In the genomic region with DNA sequence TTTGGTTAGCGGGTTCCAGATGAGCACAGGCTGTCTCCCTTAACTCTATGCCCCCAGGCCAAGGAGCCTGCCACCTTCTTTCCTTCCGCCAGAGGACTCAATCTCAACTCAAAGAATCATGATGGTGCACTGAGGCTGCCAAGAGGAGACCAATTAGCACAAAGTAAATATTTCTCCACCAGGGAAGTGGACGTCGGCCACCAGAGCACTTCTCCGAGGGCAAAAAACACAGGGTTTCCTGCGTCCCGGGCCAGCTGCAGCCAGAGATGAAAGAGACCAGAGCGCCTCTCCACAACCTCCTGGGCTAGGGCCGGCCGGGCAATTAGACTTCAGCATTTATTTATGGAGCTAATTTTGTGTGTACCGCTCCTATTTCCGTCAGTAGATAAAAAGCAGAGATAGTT, we compare ENCODE assay signal across 12 mouse cellular contexts. TPM values are rescaled to one million over a fixed set of nuclear protein-coding genes. Genes with fewer than 3 reads are reported as not detected.
DNase-seq lines count a peak whose midpoint lies in the region; ATAC-seq and TF ChIP-seq lines count a peak whose summit lies in the region.
"Had no signal": no experiment of that assay in that cellular context is flagged by ENCODE, and none has a peak within 500 bp of the region (broad histone marks: within the 10 kb centered on the region; RNA-seq: fewer than 3 reads in every experiment).

No protein-coding gene starts in this region.

- TF ChIP-seq EP300 in heart, adult 2 months (IDR thresholded peaks at IDR 0.05; ENCODE audit: insufficient read depth, low read depth, low read length), result no peak
- no peak for TF ChIP-seq EP300 in liver, postnatal 0 days (IDR thresholded peaks at IDR 0.05; ENCODE audit: low read depth)
- no peak for TF ChIP-seq EP300 in stomach, postnatal 0 days (optimal IDR thresholded peaks at IDR 0.05)

- H3K4me2 ChIP-seq in heart, embryonic 11.5 days, result peak overlapping the region; percentile 58
- H3K4me2 ChIP-seq in midbrain, embryonic 16.5 days (ENCODE audit: low read length), result peak overlapping the region; percentile 4; the same call in 1 of the 2 replicates
- H3K4me2 ChIP-seq in midbrain, embryonic 15.5 days, result no peak overlapping the region
- H3K4me2 ChIP-seq in liver, postnatal 0 days (ENCODE audit: low read depth, low read length), result peak overlapping the region; percentile 39
- H3K4me2 ChIP-seq in stomach, postnatal 0 days (replicated peaks; ENCODE audit: low read depth), result no peak overlapping the region

- H3K27me3 ChIP-seq in heart, embryonic 11.5 days (ENCODE audit: control insufficient read depth, insufficient read depth, low read length), result no peaks in the 10 kb centered on the region
- no peaks in the 10 kb centered on the region for H3K27me3 ChIP-seq in heart, adult 2 months (ENCODE audit: control insufficient read depth, insufficient read depth, low read length)
- no peaks in the 10 kb centered on the region for H3K27me3 ChIP-seq in midbrain, embryonic 16.5 days (ENCODE audit: control insufficient read depth, insufficient read depth, low read depth, low read length)
- H3K27me3 ChIP-seq in midbrain, embryonic 15.5 days (replicated peaks), result no peaks in the 10 kb centered on the region
- H3K27me3 ChIP-seq in liver, postnatal 0 days (ENCODE audit: insufficient read depth, low read length), result no peaks in the 10 kb centered on the region
- H3K27me3 ChIP-seq in stomach, postnatal 0 days (ENCODE audit: control insufficient read depth, insufficient read depth, low read length), result no peaks in the 10 kb centered on the region

- no peak overlapping the region for H3K27ac ChIP-seq in heart, embryonic 11.5 days (ENCODE audit: low read depth, low read length)
- H3K27ac ChIP-seq in heart, adult 2 months, result no peak overlapping the region
- no peak overlapping the region for H3K27ac ChIP-seq in midbrain, embryonic 16.5 days (ENCODE audit: low read length)
- no peak overlapping the region for H3K27ac ChIP-seq in midbrain, embryonic 15.5 days
- no peak overlapping the region for H3K27ac ChIP-seq in liver, postnatal 0 days (ENCODE audit: low read depth)
- no peak overlapping the region for H3K27ac ChIP-seq in stomach, postnatal 0 days (replicated peaks)
- H3K27ac ChIP-seq: liver, embryonic 15.5 days had no signal

- DNase-seq in heart, adult 2 months, result no peak
- DNase-seq in liver, postnatal 0 days, result no peak
- no peak for DNase-seq in stomach, postnatal 0 days (ENCODE audit: low spot score)
- DNase-seq in testis, postnatal 14 days (ENCODE audit: low spot score), result no peak
- no peak for DNase-seq in B cell, adult 2 months
- DNase-seq: forebrain, postnatal 0 days; kidney, adult 2 months had no signal

- peaks cover 7% of the 10 kb centered on the region; the same call in 1 of the 2 replicates for H3K4me1 ChIP-seq in heart, embryonic 11.5 days (ENCODE audit: control insufficient read depth, insufficient read depth, low read length)
- H3K4me1 ChIP-seq in heart, adult 2 months (ENCODE audit: control insufficient read depth, insufficient read depth, low read length), result no peaks in the 10 kb centered on the region
- no peaks in the 10 kb centered on the region; the same call in 1 of the 2 replicates for H3K4me1 ChIP-seq in midbrain, embryonic 16.5 days (ENCODE audit: control insufficient read depth, insufficient read depth, low read length)
- H3K4me1 ChIP-seq in midbrain, embryonic 15.5 days, result peaks cover 8% of the 10 kb centered on the region
- peaks cover 4% of the 10 kb centered on the region; the same call in 1 of the 2 replicates for H3K4me1 ChIP-seq in liver, postnatal 0 days (ENCODE audit: insufficient read depth)
- H3K4me1 ChIP-seq in stomach, postnatal 0 days (replicated peaks; ENCODE audit: control insufficient read depth, insufficient read depth), result no peaks in the 10 kb centered on the region
- H3K4me1 ChIP-seq: liver, embryonic 15.5 days had no signal

- H3K36me3 ChIP-seq in heart, embryonic 11.5 days (ENCODE audit: control insufficient read depth, insufficient read depth, low read length), result no peaks in the 10 kb centered on the region
- H3K36me3 ChIP-seq in heart, adult 2 months (ENCODE audit: control insufficient read depth, insufficient read depth, low read length), result no peaks in the 10 kb centered on the region
- H3K36me3 ChIP-seq in midbrain, embryonic 16.5 days (ENCODE audit: control insufficient read depth, insufficient read depth, low read length), result no peaks in the 10 kb centered on the region
- H3K36me3 ChIP-seq in midbrain, embryonic 15.5 days (replicated peaks), result no peaks in the 10 kb centered on the region
- no peaks in the 10 kb centered on the region for H3K36me3 ChIP-seq in liver, postnatal 0 days (replicated peaks; ENCODE audit: insufficient read depth, low read length)
- no peaks in the 10 kb centered on the region for H3K36me3 ChIP-seq in stomach, postnatal 0 days (ENCODE audit: control insufficient read depth, insufficient read depth, low read length)
- H3K36me3 ChIP-seq: liver, embryonic 15.5 days had no signal

- no peak for TF ChIP-seq CTCF in heart, adult 2 months (IDR thresholded peaks at IDR 0.05)
- no peak for TF ChIP-seq CTCF in liver, postnatal 0 days (IDR thresholded peaks at IDR 0.05; ENCODE audit: low read depth)
- TF ChIP-seq CTCF in stomach, postnatal 0 days (IDR thresholded peaks at IDR 0.05; ENCODE audit: low read depth), result peak; percentile 31

- no peaks in the 10 kb centered on the region for H3K9me3 ChIP-seq in heart, embryonic 11.5 days (replicated peaks; ENCODE audit: control insufficient read depth, low read length)
- H3K9me3 ChIP-seq in midbrain, embryonic 16.5 days (replicated peaks; ENCODE audit: control insufficient read depth, low read length, poor library complexity, severe bottlenecking), result no peaks in the 10 kb centered on the region
- no peaks in the 10 kb centered on the region for H3K9me3 ChIP-seq in midbrain, embryonic 15.5 days
- no peaks in the 10 kb centered on the region for H3K9me3 ChIP-seq in liver, postnatal 0 days (ENCODE audit: low read length)
- H3K9me3 ChIP-seq in stomach, postnatal 0 days (ENCODE audit: control insufficient read depth, low read length), result no peaks in the 10 kb centered on the region
- H3K9me3 ChIP-seq: liver, embryonic 15.5 days had no signal

- ATAC-seq in heart, embryonic 11.5 days (replicated peaks; ENCODE audit: insufficient number of reproducible peaks, low FRiP score, low TSS enrichment), result no peak
- no peak for ATAC-seq in midbrain, embryonic 16.5 days
- no peak for ATAC-seq in midbrain, embryonic 15.5 days (replicated peaks)
- ATAC-seq in liver, postnatal 0 days, result no peak
- ATAC-seq in stomach, postnatal 0 days (ENCODE audit: low FRiP score, low TSS enrichment), result no peak
- ATAC-seq: forebrain, postnatal 0 days had no signal

- 0 out of 2 replicates have a peak overlapping the region, but pooled peaks have one; percentile 15 for H3K4me3 ChIP-seq in heart, embryonic 11.5 days (ENCODE audit: low read depth, low read length)
- no peak overlapping the region for H3K4me3 ChIP-seq in heart, adult 2 months
- H3K4me3 ChIP-seq in midbrain, embryonic 16.5 days (ENCODE audit: low read depth, low read length), result no peak overlapping the region
- no peak overlapping the region for H3K4me3 ChIP-seq in midbrain, embryonic 15.5 days
- H3K4me3 ChIP-seq in liver, postnatal 0 days (ENCODE audit: low read depth, low read length), result no peak overlapping the region
- H3K4me3 ChIP-seq in stomach, postnatal 0 days (ENCODE audit: low read depth, low read length), result no peak overlapping the region
- H3K4me3 ChIP-seq: liver, embryonic 15.5 days had no signal

- TF ChIP-seq POLR2A in heart, adult 2 months (IDR thresholded peaks at IDR 0.05; ENCODE audit: insufficient read depth, low read depth, low read length), result no peak

- no peaks in the 10 kb centered on the region for H3K79me2 ChIP-seq in heart, adult 2 months (replicated peaks; ENCODE audit: control insufficient read depth, insufficient read depth, low read length)

- 10% methylated on average over 12 of the region's 12 CpGs for WGBS in heart, embryonic 11.5 days (ENCODE audit: insufficient replicate concordance)
- WGBS in heart, adult 2 months, result 13% methylated on average over 12 of the region's 12 CpGs
- WGBS in midbrain, embryonic 16.5 days, result 30% methylated on average over 12 of the region's 12 CpGs
- 47% methylated on average over 12 of the region's 12 CpGs for WGBS in midbrain, embryonic 15.5 days
- WGBS in liver, postnatal 0 days (ENCODE audit: insufficient replicate concordance), result 9% methylated on average over 12 of the region's 12 CpGs
- WGBS in stomach, postnatal 0 days, result 15% methylated on average over 12 of the region's 12 CpGs

- H3K9ac ChIP-seq in heart, embryonic 11.5 days (ENCODE audit: low read depth, low read length), result no peak overlapping the region
- H3K9ac ChIP-seq in heart, adult 2 months (ENCODE audit: low read depth, low read length), result no peak overlapping the region
- H3K9ac ChIP-seq in midbrain, embryonic 16.5 days (ENCODE audit: low read depth, low read length), result no peak overlapping the region
- H3K9ac ChIP-seq in midbrain, embryonic 15.5 days, result no peak overlapping the region
- no peak overlapping the region for H3K9ac ChIP-seq in liver, postnatal 0 days (replicated peaks)
- no peak overlapping the region for H3K9ac ChIP-seq in stomach, postnatal 0 days (ENCODE audit: low read length)
- H3K9ac ChIP-seq: forebrain, postnatal 0 days; liver, embryonic 15.5 days had no signal

- intact Hi-C loops in heart, adult 2 months (cut with DNase I), result no loop called here

RNA-seq across cellular contexts. Expression of gene Twist2, which starts 31.0 kb away (rescaled TPM):
- polyA plus RNA-seq in heart, embryonic 11.5 days (2014; fragmentation: Nextera tagmentation; extraction: Ambion mirVana), result 5.2 and 6.5 TPM in 2 replicates
- 1 to 10 TPM; 1.1 to 2.4 TPM for total RNA-seq in heart, adult 2 months (2021)
- polyA plus RNA-seq in heart, adult 2 months (2012; rRNA removed), result 2.5 and 4.7 TPM in 2 replicates
- 2.6 and 3.5 TPM in 2 replicates for polyA plus RNA-seq in midbrain, embryonic 16.5 days (2015; fragmentation: Nextera tagmentation; extraction: Ambion mirVana)
- polyA plus RNA-seq in midbrain, embryonic 15.5 days (2015; fragmentation: Nextera tagmentation; extraction: Ambion mirVana), result 2.1 and 2.4 TPM in 2 replicates
- 0.11 and 0.13 TPM in 2 replicates for polyA plus RNA-seq in liver, postnatal 0 days (2015; fragmentation: Nextera tagmentation; extraction: Ambion mirVana)
- 3.7 and 4.2 TPM in 2 replicates for polyA plus RNA-seq in stomach, postnatal 0 days (2015; fragmentation: Nextera tagmentation; extraction: Ambion mirVana)
- total RNA-seq: neutrophil, adult 5-6 weeks had no signal

Comparison
In these comparisons a context has a peak if more than half of its experiments do, and no peak if none do; other contexts are left out.
1. H3K4me2 ChIP-seq: peak in heart, embryonic 11.5 days (single experiment), midbrain, embryonic 16.5 days (single experiment) and liver, postnatal 0 days (single experiment); none in midbrain, embryonic 15.5 days (single experiment) and stomach, postnatal 0 days (single experiment).